Comparison of ENCODE assay signal across 10 mouse cellular contexts in genomic region chr16:88751535-88751934, GRCm38 (mm10). TPM values are rescaled to one million over a fixed set of nuclear protein-coding genes. Genes with fewer than 3 reads are reported as not detected.
DNase-seq lines count a peak whose midpoint lies in the region; ATAC-seq lines count a peak whose summit lies in the region.
"Not testable (repeated sequence)": the region's sequence is repeated elsewhere in the genome, so short reads cannot be mapped to it uniquely, and the experiment has no call there.
"Had no signal": no experiment of that assay in that cellular context is flagged by ENCODE, and none has a peak within 500 bp of the region (broad histone marks: within the 10 kb centered on the region; RNA-seq: fewer than 3 reads in every experiment).

Gene Krtap13 (minus strand): TSS chr16:88751635.

- H3K4me2 ChIP-seq in embryonic facial prominence, embryonic 15.5 days (replicated peaks); limb, embryonic 15.5 days: not testable (repeated sequence)

- 90% methylated on average over 3 of the region's 3 CpGs for WGBS in embryonic facial prominence, embryonic 15.5 days
- 85% methylated on average over 3 of the region's 3 CpGs for WGBS in limb, embryonic 15.5 days

- H3K9me3 ChIP-seq in embryonic facial prominence, embryonic 15.5 days (replicated peaks); limb, embryonic 15.5 days: not testable (repeated sequence)

- not testable (repeated sequence) for H3K9ac ChIP-seq in embryonic facial prominence, embryonic 15.5 days; limb, embryonic 15.5 days

- H3K27ac ChIP-seq in embryonic facial prominence, embryonic 15.5 days (replicated peaks); limb, embryonic 15.5 days: not testable (repeated sequence)

- H3K36me3 ChIP-seq in embryonic facial prominence, embryonic 15.5 days; limb, embryonic 15.5 days: not testable (repeated sequence)

- peak; percentile 1 for DNase-seq in heart, adult 11 months

- not testable (repeated sequence) for ATAC-seq in embryonic facial prominence, embryonic 15.5 days (ENCODE audit: insufficient number of reproducible peaks, low FRiP score, low TSS enrichment, low read depth); limb, embryonic 15.5 days (ENCODE audit: insufficient number of reproducible peaks, low FRiP score, low TSS enrichment, low read depth)

- not testable (repeated sequence) for H3K4me1 ChIP-seq in embryonic facial prominence, embryonic 15.5 days; limb, embryonic 15.5 days

- not testable (repeated sequence) for H3K4me3 ChIP-seq in embryonic facial prominence, embryonic 15.5 days (replicated peaks); limb, embryonic 15.5 days

- H3K27me3 ChIP-seq in embryonic facial prominence, embryonic 15.5 days; limb, embryonic 15.5 days: not testable (repeated sequence)

RNA-seq across cellular contexts. Expression of gene Krtap13, which starts in this region (rescaled TPM):
- 38.5 and 75.7 TPM in 2 replicates for polyA plus RNA-seq in embryonic facial prominence, embryonic 15.5 days (2015; fragmentation: Nextera tagmentation; extraction: Ambion mirVana)
- 54.9 and 75.6 TPM in 2 replicates for polyA plus RNA-seq in limb, embryonic 15.5 days (2015; fragmentation: Nextera tagmentation; extraction: Ambion mirVana)
- polyA plus RNA-seq: activated CD4-positive, CD25-positive, alpha-beta regulatory T cell, adult 4 months; adrenal gland, adult 2 months; brain, embryonic 14.5 days; C2C12; CD4-positive, CD25-positive, alpha-beta regulatory T cell, adult 4 months; G1E; Patski had no signal
